ENCODE assay signal across 8 mouse cellular contexts in genomic region chr2:120566886-120567797, GRCm38 (mm10). TPM values are rescaled to one million over a fixed set of nuclear protein-coding genes. Genes with fewer than 3 reads are reported as not detected.
DNase-seq lines count a peak whose midpoint lies in the region; ATAC-seq and TF ChIP-seq lines count a peak whose summit lies in the region.

Gene Snap23 (plus strand): TSS chr2:120567671.

- no peaks in the 10 kb centered on the region for H3K9me3 ChIP-seq in forebrain, embryonic 10.5 days
- H3K9me3 ChIP-seq in heart, embryonic 15.5 days (replicated peaks), result no peaks in the 10 kb centered on the region
- H3K9me3 ChIP-seq in liver, embryonic 14.5 days (ENCODE audit: control insufficient read depth, low read length), result no peaks in the 10 kb centered on the region
- H3K9me3 ChIP-seq in neural tube, embryonic 11.5 days (ENCODE audit: control insufficient read depth, low read length), result no peaks in the 10 kb centered on the region
- no peaks in the 10 kb centered on the region for H3K9me3 ChIP-seq in stomach, postnatal 0 days (ENCODE audit: control insufficient read depth, low read length)

- TF ChIP-seq CTCF in liver, embryonic 14.5 days (IDR thresholded peaks at IDR 0.05; ENCODE audit: low read depth), result no peak
- no peak for TF ChIP-seq CTCF in stomach, postnatal 0 days (IDR thresholded peaks at IDR 0.05; ENCODE audit: low read depth)

- H3K36me3 ChIP-seq in forebrain, embryonic 10.5 days (replicated peaks), result peaks cover 14% of the 10 kb centered on the region
- no peaks in the 10 kb centered on the region for H3K36me3 ChIP-seq in heart, embryonic 15.5 days
- H3K36me3 ChIP-seq in liver, embryonic 14.5 days (replicated peaks; ENCODE audit: control insufficient read depth, insufficient read depth, low read depth), result peaks cover 6% of the 10 kb centered on the region; the same call in 1 of the 2 replicates
- no peaks in the 10 kb centered on the region for H3K36me3 ChIP-seq in neural tube, embryonic 11.5 days (ENCODE audit: control insufficient read depth, insufficient read depth, low read length)
- H3K36me3 ChIP-seq in stomach, postnatal 0 days (ENCODE audit: control insufficient read depth, insufficient read depth, low read length), result no peaks in the 10 kb centered on the region

- peak within 1 kb of the TSS; percentile 66 for H3K4me2 ChIP-seq in heart, embryonic 15.5 days
- H3K4me2 ChIP-seq in liver, embryonic 14.5 days (ENCODE audit: low read depth), result peak within 1 kb of the TSS; percentile 78
- peak within 1 kb of the TSS; percentile 65 for H3K4me2 ChIP-seq in neural tube, embryonic 11.5 days (ENCODE audit: low read depth)
- H3K4me2 ChIP-seq in stomach, postnatal 0 days (replicated peaks; ENCODE audit: low read depth), result peak within 1 kb of the TSS; percentile 69

- peak; percentile 72 to 78 for DNase-seq in CD8-positive naive resting alpha-beta T cell, adult 2 months (ENCODE audit: low read depth in 2 of 2, low spot score in 2 of 2)
- peak; percentile 84 for DNase-seq in c-Kit-positive CD71-negative TER-119-negative erythroid progenitor cells, embryonic 14.5 days (ENCODE audit: low read depth)
- DNase-seq in forebrain, embryonic 10.5 days (ENCODE audit: extremely low spot score, low spot score), result peak; percentile 94
- peak; percentile 92 to 98 for DNase-seq in kidney, postnatal 25 days
- DNase-seq in liver, embryonic 14.5 days (ENCODE audit: low read depth in 3 of 3, low spot score in 3 of 3), result peak; percentile 88 to 90 (median 88)
- peak; percentile 98 for DNase-seq in neural tube, embryonic 11.5 days (ENCODE audit: low spot score)
- DNase-seq in stomach, postnatal 0 days (ENCODE audit: low spot score), result peak; percentile 95

- ATAC-seq in heart, embryonic 15.5 days (replicated peaks; ENCODE audit: insufficient number of reproducible peaks, insufficient read depth, low FRiP score, low read depth), result peak; percentile 96
- ATAC-seq in liver, embryonic 14.5 days (ENCODE audit: insufficient read depth), result peak; percentile 93
- peak; percentile 87 for ATAC-seq in neural tube, embryonic 11.5 days (ENCODE audit: insufficient read depth, low FRiP score, low TSS enrichment)
- peak; percentile 97 for ATAC-seq in stomach, postnatal 0 days (ENCODE audit: low FRiP score, low TSS enrichment)

- H3K4me1 ChIP-seq in forebrain, embryonic 10.5 days, result peaks cover 30% of the 10 kb centered on the region
- H3K4me1 ChIP-seq in heart, embryonic 15.5 days (replicated peaks), result peaks cover 23% of the 10 kb centered on the region
- H3K4me1 ChIP-seq in liver, embryonic 14.5 days (replicated peaks; ENCODE audit: control insufficient read depth in 2 of 2, insufficient read depth in 2 of 2, low read length in 1 of 2), result peaks cover 16 to 25% of the 10 kb centered on the region in 2 experiments
- no peaks in the 10 kb centered on the region for H3K4me1 ChIP-seq in neural tube, embryonic 11.5 days (ENCODE audit: control insufficient read depth, insufficient read depth, low read length)
- H3K4me1 ChIP-seq in stomach, postnatal 0 days (replicated peaks; ENCODE audit: control insufficient read depth, insufficient read depth), result no peaks in the 10 kb centered on the region

- H3K9ac ChIP-seq in heart, embryonic 15.5 days, result peak within 1 kb of the TSS; percentile 71
- peak within 1 kb of the TSS; percentile 79 for H3K9ac ChIP-seq in liver, embryonic 14.5 days (replicated peaks)
- H3K9ac ChIP-seq in neural tube, embryonic 11.5 days (ENCODE audit: low read length), result peak within 1 kb of the TSS; percentile 72
- H3K9ac ChIP-seq in stomach, postnatal 0 days (ENCODE audit: low read length), result peak within 1 kb of the TSS; percentile 75

- no peaks in the 10 kb centered on the region for H3K27me3 ChIP-seq in forebrain, embryonic 10.5 days (ENCODE audit: poor library complexity, severe bottlenecking)
- H3K27me3 ChIP-seq in heart, embryonic 15.5 days, result no peaks in the 10 kb centered on the region
- no peaks in the 10 kb centered on the region for H3K27me3 ChIP-seq in liver, embryonic 14.5 days (ENCODE audit: control insufficient read depth, insufficient read depth, low read length)
- H3K27me3 ChIP-seq in neural tube, embryonic 11.5 days (ENCODE audit: control insufficient read depth, insufficient read depth, low read length), result no peaks in the 10 kb centered on the region
- no peaks in the 10 kb centered on the region for H3K27me3 ChIP-seq in stomach, postnatal 0 days (ENCODE audit: control insufficient read depth, insufficient read depth, low read length)

- H3K4me3 ChIP-seq in forebrain, embryonic 10.5 days, result peak within 1 kb of the TSS; percentile 73
- H3K4me3 ChIP-seq in heart, embryonic 15.5 days, result peak within 1 kb of the TSS; percentile 70
- H3K4me3 ChIP-seq in liver, embryonic 14.5 days (ENCODE audit: insufficient read depth in 1 of 2, low read depth in 2 of 2, low read length in 2 of 2), result peak within 1 kb of the TSS; percentile 74 to 97
- peak within 1 kb of the TSS; percentile 72 for H3K4me3 ChIP-seq in neural tube, embryonic 11.5 days (ENCODE audit: low read depth, low read length)
- H3K4me3 ChIP-seq in stomach, postnatal 0 days (ENCODE audit: low read depth, low read length), result peak within 1 kb of the TSS; percentile 70

- WGBS in forebrain, embryonic 10.5 days, result 2% methylated on average over 42 of the region's 42 CpGs
- under 1% methylated on average over 42 of the region's 42 CpGs for WGBS in heart, embryonic 15.5 days
- WGBS in liver, embryonic 14.5 days (ENCODE audit: insufficient replicate concordance), result under 1% methylated on average over 42 of the region's 42 CpGs
- 3% methylated on average over 42 of the region's 42 CpGs for WGBS in neural tube, embryonic 11.5 days
- under 1% methylated on average over 42 of the region's 42 CpGs for WGBS in stomach, postnatal 0 days

- TF ChIP-seq EP300 in liver, embryonic 14.5 days (IDR thresholded peaks at IDR 0.05; ENCODE audit: low read depth), result no peak
- TF ChIP-seq EP300 in stomach, postnatal 0 days (optimal IDR thresholded peaks at IDR 0.05), result no peak

- H3K27ac ChIP-seq in forebrain, embryonic 10.5 days, result peak within 1 kb of the TSS; percentile 89
- H3K27ac ChIP-seq in heart, embryonic 15.5 days, result peak within 1 kb of the TSS; percentile 91
- peak within 1 kb of the TSS; percentile 56 for H3K27ac ChIP-seq in liver, embryonic 14.5 days
- H3K27ac ChIP-seq in neural tube, embryonic 11.5 days (ENCODE audit: low read depth, low read length), result peak within 1 kb of the TSS; percentile 56; the same call in 1 of the 2 replicates
- H3K27ac ChIP-seq in stomach, postnatal 0 days (replicated peaks), result peak within 1 kb of the TSS; percentile 92

RNA-seq across cellular contexts. Expression of gene Snap23, which starts in this region (rescaled TPM):
- polyA plus RNA-seq in forebrain, embryonic 10.5 days (2016; fragmentation: Nextera tagmentation; extraction: Ambion mirVana), result 50.5 and 56.2 TPM in 2 replicates
- 45.6 and 46.0 TPM in 2 replicates for polyA plus RNA-seq in heart, embryonic 15.5 days (2015; fragmentation: Nextera tagmentation; extraction: Ambion mirVana)
- 10.7 and 15.6 TPM in 2 replicates for polyA plus RNA-seq in liver, embryonic 14.5 days (2012; rRNA removed)
- polyA plus RNA-seq in liver, embryonic 14.5 days (2014; fragmentation: Nextera tagmentation; extraction: Ambion mirVana), result 23.5 and 23.9 TPM in 2 replicates
- polyA plus RNA-seq in neural tube, embryonic 11.5 days (2014; fragmentation: Nextera tagmentation; extraction: Ambion mirVana), result 50.4 and 51.6 TPM in 2 replicates
- 22.6 and 22.7 TPM in 2 replicates for polyA plus RNA-seq in stomach, postnatal 0 days (2015; fragmentation: Nextera tagmentation; extraction: Ambion mirVana)

Comparison
In these comparisons a context has a peak if more than half of its experiments do, and no peak if none do; other contexts are left out.
1. Peak in every context shown above with its lines: DNase-seq, ATAC-seq, H3K4me3 ChIP-seq and H3K27ac ChIP-seq.